Mouse (Mus musculus): Measurements from ENCODE around the gene Rbfox3.

The Rbfox3 gene

GRCm38 (mm10) chr11:118906131-118906823, 5.1 kb downstream of the Rbfox3 start:
- no peak for DNase-seq (ENCODE audit: low spot score in 2 of 2)

- DNase-seq (ENCODE audit: low spot score in 2 of 2): no peak
Observed at GRCm38 (mm10) chr11:118905656-118906055, 5.7 kb downstream of the Rbfox3 start.

GRCm38 (mm10) chr11:118904253-118904652, 7.1 kb downstream of the Rbfox3 start:
- no peak for DNase-seq (ENCODE audit: low spot score in 2 of 2)

- no peak for DNase-seq (ENCODE audit: low spot score in 2 of 2)
Observed at GRCm38 (mm10) chr11:118899771-118900545, 11.4 kb downstream of the Rbfox3 start.

GRCm38 (mm10) chr11:118898643-118899042, 12.8 kb downstream of the Rbfox3 start:
- DNase-seq (ENCODE audit: low spot score in 2 of 2): no peak

GRCm38 (mm10) chr11:118898156-118898555, 13.2 kb downstream of the Rbfox3 start:
- no peak for DNase-seq (ENCODE audit: low spot score in 2 of 2)

GRCm38 (mm10) chr11:118897114-118897841, 14.1 kb downstream of the Rbfox3 start:
- no peak for DNase-seq (ENCODE audit: low spot score in 2 of 2)

- DNase-seq (ENCODE audit: low spot score in 2 of 2): no peak
Observed at GRCm38 (mm10) chr11:118896032-118896675, 15.2 kb downstream of the Rbfox3 start.

- no peak for DNase-seq (ENCODE audit: low spot score in 2 of 2)
Observed at GRCm38 (mm10) chr11:118894835-118895234, 16.6 kb downstream of the Rbfox3 start.

- DNase-seq (ENCODE audit: low spot score in 2 of 2): no peak
Observed at GRCm38 (mm10) chr11:118894196-118894595, 17.2 kb downstream of the Rbfox3 start.

GRCm38 (mm10) chr11:118892876-118893275, 18.5 kb downstream of the Rbfox3 start:
- no peak for DNase-seq (ENCODE audit: low spot score in 2 of 2)

GRCm38 (mm10) chr11:118891516-118891915, 19.9 kb downstream of the Rbfox3 start:
- DNase-seq (ENCODE audit: low spot score in 2 of 2): no peak

GRCm38 (mm10) chr11:118890992-118891398, 20.4 kb downstream of the Rbfox3 start:
- DNase-seq (ENCODE audit: low spot score in 2 of 2): no peak

GRCm38 (mm10) chr11:118890474-118890873, 20.9 kb downstream of the Rbfox3 start:
- no peak for DNase-seq (ENCODE audit: low spot score in 2 of 2)

GRCm38 (mm10) chr11:118889500-118889899, 21.9 kb downstream of the Rbfox3 start:
- no peak for DNase-seq (ENCODE audit: low spot score in 2 of 2)

- DNase-seq (ENCODE audit: low spot score in 2 of 2): no peak
Observed at GRCm38 (mm10) chr11:118888426-118888825, 23.0 kb downstream of the Rbfox3 start.

GRCm38 (mm10) chr11:118887206-118887605, 24.2 kb downstream of the Rbfox3 start:
- DNase-seq (ENCODE audit: low spot score in 2 of 2): no peak

GRCm38 (mm10) chr11:118886269-118886965, 25.0 kb downstream of the Rbfox3 start:
- no peak for DNase-seq (ENCODE audit: low spot score in 2 of 2)

GRCm38 (mm10) chr11:118885604-118886003, 25.8 kb downstream of the Rbfox3 start:
- no peak for DNase-seq (ENCODE audit: low spot score in 2 of 2)

GRCm38 (mm10) chr11:118885135-118885534, 26.3 kb downstream of the Rbfox3 start:
- no peak for DNase-seq (ENCODE audit: low spot score in 2 of 2)

- no peak for DNase-seq (ENCODE audit: low spot score in 2 of 2)
Observed at GRCm38 (mm10) chr11:118883143-118883542, 28.3 kb downstream of the Rbfox3 start.

Data from frontal cortex, postnatal 10 days (tissue).